In the genomic region with DNA sequence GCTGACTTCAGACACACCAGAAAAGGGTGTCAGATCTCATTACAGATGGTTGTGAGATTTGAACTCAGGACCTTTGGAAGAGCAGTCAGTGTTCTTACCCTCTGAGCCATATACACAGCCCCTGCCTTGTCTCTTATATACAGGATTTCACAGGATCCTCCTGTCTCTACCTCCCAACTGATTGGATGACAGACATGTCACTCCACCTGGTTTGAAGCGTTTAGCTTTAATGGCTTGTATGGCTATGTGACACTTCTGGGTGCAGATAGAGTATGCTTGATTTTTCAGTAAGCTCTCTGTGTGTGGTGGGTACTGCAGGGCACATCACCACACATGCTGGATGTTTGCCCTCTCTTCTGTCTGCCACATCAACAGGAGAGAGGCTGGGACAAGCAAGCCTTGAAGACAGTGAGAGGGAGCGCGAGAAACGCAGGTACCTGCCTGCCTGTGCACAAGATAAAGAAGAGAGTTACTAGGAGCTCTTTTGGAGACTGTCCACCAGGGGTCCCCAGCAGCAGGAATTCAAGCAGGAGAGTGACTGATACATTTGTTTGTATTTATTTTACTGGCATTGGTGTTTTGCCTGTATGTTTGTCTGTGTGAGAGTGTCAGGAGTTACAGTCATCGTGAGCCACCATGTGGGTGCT, we compare ENCODE assay signal across 12 mouse cellular contexts. TPM values are rescaled to one million over a fixed set of nuclear protein-coding genes. Genes with fewer than 3 reads are reported as not detected.
DNase-seq lines count a peak whose midpoint lies in the region; ATAC-seq and TF ChIP-seq lines count a peak whose summit lies in the region.
"Had no signal": no experiment of that assay in that cellular context is flagged by ENCODE, and none has a peak within 500 bp of the region (broad histone marks: within the 10 kb centered on the region; RNA-seq: fewer than 3 reads in every experiment).

No protein-coding gene starts in this region.

- intact Hi-C loops in left cerebral cortex, adult 2 months (cut with DNase I): no loop called here

- H3K27ac ChIP-seq in left cerebral cortex, adult 2 months: no peak overlapping the region
- H3K27ac ChIP-seq: kidney, embryonic 15.5 days had no signal

- no peak overlapping the region for H3K4me3 ChIP-seq in left cerebral cortex, adult 2 months
- H3K4me3 ChIP-seq: kidney, embryonic 15.5 days; myocyte had no signal

- ATAC-seq in common myeloid progenitor, adult 5-6 weeks (replicated peaks; ENCODE audit: low read depth, poor library complexity, severe bottlenecking): 0 out of 2 replicates have a peak, but pooled peaks have one; percentile 50

- no peak for DNase-seq in left cerebral cortex, adult 2 months (ENCODE audit: extremely low spot score in 1 of 2, low spot score in 2 of 2)
- no peak for DNase-seq in left cerebral cortex, adult 11 months (ENCODE audit: low spot score)
- DNase-seq in 3T3-L1 (ENCODE audit: low read depth, low spot score): peak; percentile 54
- DNase-seq in B cell, adult 2 months: peak; percentile 44 to 50
- no peak for DNase-seq in adrenal gland, postnatal 36 days
- DNase-seq in cerebellum, adult 8-10 months: no peak
- no peak for DNase-seq in gastrocnemius, postnatal 10 days
- DNase-seq: heart, postnatal 36 days; lung, postnatal 14 days had no signal

- peak; percentile 29 for TF ChIP-seq CTCF in left cerebral cortex, adult 2 months (IDR thresholded peaks at IDR 0.05)

RNA-seq across cellular contexts. Expression of gene Snai1, which starts 18.3 kb away (rescaled TPM):
- total RNA-seq in left cerebral cortex, adult 2 months (2021): under 1 TPM; 0.56 to 0.70 TPM
- not detected in 2 replicates for total RNA-seq in common myeloid progenitor, adult 5-6 weeks (2017)
- 10 to 100 TPM in 1 of 2 experiments, 1 to 10 TPM in 1; 5.4 to 11.2 TPM for total RNA-seq in adrenal gland, postnatal 36 days (2021)
- total RNA-seq in gastrocnemius, postnatal 10 days (2021): 1 to 10 TPM; 3.9 to 5.7 TPM

RNA-seq across cellular contexts. Expression of gene Spata2, which starts 27.0 kb away (rescaled TPM):
- 10 to 100 TPM; 78.0 to 79.1 TPM for total RNA-seq in left cerebral cortex, adult 2 months (2021)
- 7.6 and 9.9 TPM in 2 replicates for total RNA-seq in common myeloid progenitor, adult 5-6 weeks (2017)
- 10 to 100 TPM; 39.8 to 43.3 TPM for total RNA-seq in adrenal gland, postnatal 36 days (2021)
- total RNA-seq in gastrocnemius, postnatal 10 days (2021): 10 to 100 TPM; 14.9 to 15.6 TPM

RNA-seq across cellular contexts. Expression of gene Rnf114, which starts 27.3 kb away (rescaled TPM):
- total RNA-seq in left cerebral cortex, adult 2 months (2021): 10 to 100 TPM; 54.9 to 57.3 TPM
- 22.9 and 29.9 TPM in 2 replicates for total RNA-seq in common myeloid progenitor, adult 5-6 weeks (2017)
- total RNA-seq in adrenal gland, postnatal 36 days (2021): 10 to 100 TPM; 77.1 to 87.6 TPM
- total RNA-seq in gastrocnemius, postnatal 10 days (2021): 10 to 100 TPM; 16.8 to 18.3 TPM

Comparison
In these comparisons a context has a peak if more than half of its experiments do, and no peak if none do; other contexts are left out.
1. DNase-seq: peak in 3T3-L1 (single experiment) and B cell, adult 2 months (2 of 2); none in left cerebral cortex, adult 2 months (0 of 2), left cerebral cortex, adult 11 months (single experiment), adrenal gland, postnatal 36 days (0 of 2), cerebellum, adult 8-10 months (single experiment) and gastrocnemius, postnatal 10 days (single experiment).